Mouse (Mus musculus) kidney, adult 11 months (tissue): Measurements from ENCODE around the gene Drosha.

Source experiments
- DNase-seq: peaks from one replicate; pipeline ENCODE4 v3.0.0; 2022

Drosha gene

DNA sequence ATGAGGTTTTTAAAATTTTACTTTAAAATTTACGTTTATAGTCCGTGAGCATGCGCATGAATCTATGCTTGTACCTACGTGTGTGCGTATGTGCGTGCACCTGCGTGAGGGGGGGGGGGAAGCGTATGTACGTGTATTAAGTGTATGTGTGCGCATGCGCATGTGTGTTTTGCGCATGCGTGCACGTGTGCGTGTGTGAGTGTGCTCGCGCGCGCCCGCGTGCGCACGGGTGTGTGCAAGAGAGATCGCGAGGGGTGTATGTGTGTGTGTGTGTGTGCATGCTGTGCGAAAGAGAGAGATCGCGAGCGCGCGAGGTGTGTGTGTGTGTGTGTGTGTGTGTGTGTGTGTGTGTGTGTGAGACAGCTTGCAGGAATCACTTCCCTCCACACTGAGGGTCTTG lies 8.8 kb downstream of the Drosha start:
- no peak for DNase-seq

- DNase-seq = no peak
Measured at GRCm38 (mm10) chr15:12834231-12834630, 9.6 kb downstream of the Drosha start.

DNA sequence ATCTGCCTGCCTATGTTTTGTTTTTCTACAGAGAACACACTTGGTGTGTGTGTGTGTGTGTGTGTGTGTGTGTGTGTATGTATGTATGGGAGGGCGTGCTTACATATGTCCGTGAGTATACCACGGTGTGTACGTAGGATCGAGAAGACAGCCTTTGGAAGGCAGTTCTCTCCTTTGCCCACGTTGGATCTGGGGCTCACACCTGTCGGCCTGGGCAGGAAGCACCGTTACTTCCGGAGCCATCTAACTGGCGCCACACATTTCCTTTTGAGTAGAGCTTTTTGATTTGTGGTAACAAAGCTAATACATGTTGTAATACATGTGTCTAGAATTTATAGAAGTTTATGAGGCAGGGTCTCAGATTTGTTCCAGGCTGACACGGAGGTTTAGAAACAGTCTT lies 16.1 kb downstream of the Drosha start:
- DNase-seq = no peak

DNA sequence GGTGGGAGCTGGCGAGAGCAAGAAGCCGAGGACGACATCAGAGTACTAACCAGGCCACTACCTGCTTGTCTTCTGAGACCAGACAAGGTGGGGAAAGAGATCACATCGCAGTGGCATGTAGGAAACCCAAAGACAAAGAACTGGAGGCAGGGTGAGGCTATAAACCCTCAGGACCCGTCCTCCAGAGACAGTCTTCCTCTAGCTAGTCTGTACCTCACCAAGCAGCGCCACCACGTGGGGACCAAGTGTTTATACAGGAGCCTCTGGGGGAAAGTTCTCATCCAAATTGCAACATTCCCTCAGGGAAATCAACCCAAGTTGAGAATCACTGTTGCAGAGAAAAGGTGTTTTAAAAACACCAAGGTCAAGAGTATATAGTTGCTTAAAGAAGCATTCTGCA lies 18.2 kb downstream of the Drosha start:
- no peak for DNase-seq

GRCm38 (mm10) chr15:12848196-12848975 lies 23.8 kb downstream of the Drosha start:
- no peak for DNase-seq

- no peak for DNase-seq
Measured at GRCm38 (mm10) chr15:12849373-12849772, 24.8 kb downstream of the Drosha start.

GRCm38 (mm10) chr15:12853471-12853870 lies 28.9 kb downstream of the Drosha start:
- DNase-seq = no peak

- DNase-seq = no peak
Measured at GRCm38 (mm10) chr15:12856780-12857179, 32.2 kb downstream of the Drosha start.

DNA sequence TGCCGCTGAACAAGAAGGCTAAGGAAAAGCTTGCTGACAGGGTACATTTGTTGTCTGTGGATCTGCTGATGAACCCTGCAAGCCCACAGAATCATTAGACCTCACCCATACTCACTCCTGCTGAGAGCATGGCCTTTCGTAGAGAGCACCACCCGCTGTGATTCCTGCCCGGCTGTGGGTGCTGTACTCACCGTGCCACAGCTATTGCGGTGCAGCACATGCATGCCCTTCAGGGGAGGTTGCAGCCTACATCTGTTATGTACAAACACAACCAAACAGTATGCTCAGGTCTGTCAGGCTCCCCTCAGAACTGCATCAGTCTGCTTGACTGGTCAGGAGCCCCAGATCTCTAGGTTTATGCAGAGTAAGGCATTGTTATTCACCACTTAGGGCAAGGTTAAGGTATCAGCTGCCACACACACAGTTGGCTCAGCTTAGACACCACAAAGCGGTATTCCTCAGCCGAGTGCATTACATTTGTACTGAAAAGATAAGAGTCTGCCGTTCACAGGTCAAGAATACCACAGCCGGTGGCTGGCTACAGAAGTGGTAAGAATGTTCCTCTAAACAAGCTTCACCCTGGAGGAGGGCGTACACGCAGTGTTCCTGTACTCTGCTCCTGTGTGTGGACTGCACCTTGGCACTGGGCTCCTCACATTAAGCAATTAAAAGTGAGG lies 33.4 kb downstream of the Drosha start:
- DNase-seq = no peak

DNA sequence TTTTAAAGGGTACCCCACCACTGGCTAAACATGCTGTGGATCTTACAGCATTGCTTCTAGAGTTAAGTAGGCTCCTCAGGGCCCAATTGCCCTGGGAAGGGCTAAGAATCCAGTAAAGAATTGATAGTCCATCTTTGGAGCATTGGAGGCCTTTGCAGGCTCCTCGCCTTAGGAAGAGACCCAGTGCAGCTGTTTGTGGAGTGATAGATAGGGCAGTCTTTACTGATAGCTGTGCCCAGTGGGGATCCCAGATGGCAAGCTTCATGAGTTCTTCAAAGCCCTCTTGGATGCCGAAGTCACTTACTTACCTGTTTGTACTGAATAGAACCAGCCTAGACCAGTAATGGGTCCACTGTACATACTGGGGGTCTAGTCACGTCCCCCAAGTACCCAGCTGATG lies 34.0 kb downstream of the Drosha start:
- DNase-seq = no peak

DNA sequence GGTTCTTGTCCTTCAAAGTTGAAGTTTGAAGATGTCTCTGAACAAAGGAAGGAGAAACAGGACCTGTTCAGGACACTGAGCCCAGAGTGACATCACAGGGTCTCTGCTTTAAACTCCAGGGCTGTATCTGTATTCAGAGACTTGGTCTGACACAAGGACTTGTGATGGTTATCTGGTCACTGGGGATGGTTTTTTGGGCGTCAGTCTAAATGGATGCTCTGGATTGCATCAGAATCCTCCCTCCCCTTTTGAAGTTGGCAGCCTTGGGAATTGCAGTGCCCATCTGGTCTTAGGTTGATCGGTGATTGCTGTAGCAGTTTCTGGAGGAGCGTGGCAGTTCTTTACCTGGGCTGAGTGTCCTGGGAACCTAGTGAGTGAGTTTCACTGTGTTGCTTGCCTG lies 37.4 kb downstream of the Drosha start:
- no peak for DNase-seq

DNA sequence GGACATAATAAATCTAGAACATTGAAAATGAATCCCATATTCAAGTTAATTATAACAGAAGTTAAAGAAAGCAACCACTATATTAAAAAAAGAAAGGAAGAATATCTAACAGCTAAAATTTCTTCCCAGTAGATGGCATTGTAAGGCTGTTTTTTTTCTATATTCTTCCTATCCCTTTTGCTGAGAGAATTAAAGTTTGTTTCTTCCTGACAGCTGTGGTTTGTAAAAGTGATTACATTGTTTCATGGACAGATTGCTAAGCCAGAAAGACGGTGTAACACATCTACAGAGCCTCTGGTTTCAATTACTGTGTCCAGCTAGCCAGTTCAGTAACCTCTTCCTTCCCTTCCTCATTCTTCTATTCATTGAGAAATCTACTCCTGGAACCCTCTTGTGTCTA lies 39.1 kb downstream of the Drosha start:
- no peak for DNase-seq

- DNase-seq = no peak
Measured at GRCm38 (mm10) chr15:12865595-12866314, 41.1 kb downstream of the Drosha start.

- DNase-seq = no peak
Measured at GRCm38 (mm10) chr15:12867269-12867668, 42.7 kb downstream of the Drosha start.

- no peak for DNase-seq
Measured at GRCm38 (mm10) chr15:12875442-12876176, 51.0 kb downstream of the Drosha start.

DNA sequence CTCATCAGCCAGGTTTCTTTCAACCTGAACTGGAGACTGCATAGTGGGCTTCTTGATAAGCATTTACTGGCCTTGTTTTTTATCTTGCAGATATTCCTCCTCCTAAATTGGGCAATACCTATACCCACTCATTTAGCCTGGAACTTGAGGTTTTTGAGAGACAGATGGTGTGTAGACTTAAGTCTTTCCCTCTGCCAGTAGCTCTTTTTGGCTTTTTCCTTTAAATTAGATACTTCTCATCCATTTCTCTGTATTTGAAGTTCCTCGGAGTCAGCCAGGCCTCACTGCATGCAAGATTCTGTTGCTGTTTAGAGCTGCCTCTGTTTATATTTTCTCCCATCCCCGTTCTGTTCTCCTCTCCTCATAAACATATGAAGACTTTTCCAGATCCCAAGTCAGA lies 51.7 kb downstream of the Drosha start:
- no peak for DNase-seq

DNA sequence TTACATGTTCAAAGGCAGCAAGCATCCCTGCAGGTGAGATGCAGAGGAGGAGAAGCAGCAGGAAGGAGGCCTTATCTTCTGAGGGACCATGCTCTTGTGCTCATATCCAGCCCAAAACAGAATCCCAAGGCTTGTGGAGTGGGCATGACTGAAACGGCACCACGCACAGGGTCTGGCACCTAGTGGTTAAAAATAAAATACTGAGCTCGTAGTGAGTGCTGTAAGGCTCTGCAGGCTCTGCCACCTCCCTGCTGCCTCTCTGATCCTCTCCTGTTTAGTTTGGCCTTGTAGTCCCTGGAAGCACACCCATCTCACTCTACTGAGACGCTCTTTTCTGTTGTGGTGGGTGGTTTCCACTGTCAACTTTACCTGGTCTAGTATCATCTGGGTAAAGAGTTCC lies 52.3 kb downstream of the Drosha start:
- DNase-seq = no peak

- no peak for DNase-seq
Measured at GRCm38 (mm10) chr15:12877934-12878333, 53.3 kb downstream of the Drosha start.

DNA sequence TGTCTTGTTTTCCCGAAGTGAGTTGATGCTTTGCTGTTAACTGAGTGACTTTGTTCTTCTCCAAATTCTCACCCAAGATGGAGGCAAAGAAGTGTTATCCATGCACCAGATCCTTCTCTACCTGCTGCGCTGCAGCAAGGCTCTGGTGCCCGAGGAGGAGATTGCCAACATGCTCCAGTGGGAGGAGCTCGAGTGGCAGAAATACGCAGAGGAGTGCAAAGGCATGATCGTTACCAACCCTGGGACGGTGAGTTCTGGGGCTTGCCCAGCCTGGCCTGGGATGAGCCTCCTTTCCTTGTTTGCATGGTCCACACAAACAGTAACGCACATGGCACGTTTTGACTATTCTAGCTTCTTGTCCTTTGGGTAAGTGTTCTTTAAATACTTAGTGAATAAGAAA lies 54.0 kb downstream of the Drosha start:
- no peak for DNase-seq

DNA sequence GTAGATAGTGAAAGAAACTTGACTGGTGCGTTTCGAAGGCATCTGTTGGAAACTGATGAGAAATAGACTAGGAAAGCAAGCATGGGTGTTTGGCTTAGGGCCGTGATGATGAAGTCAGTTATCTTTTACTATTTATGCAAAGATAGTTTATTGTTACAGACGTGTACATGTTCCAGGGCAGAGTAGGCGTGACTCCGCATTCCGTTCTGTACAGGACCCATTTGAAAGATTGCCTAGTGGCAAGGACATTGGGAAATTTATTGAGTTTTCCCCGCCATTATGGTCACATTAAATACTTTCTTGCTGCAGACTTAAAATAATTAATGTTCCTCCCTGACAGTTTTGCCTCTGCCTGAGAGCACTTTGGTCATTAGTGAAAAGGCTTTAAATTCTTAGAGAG lies 55.3 kb downstream of the Drosha start:
- DNase-seq = no peak

GRCm38 (mm10) chr15:12884855-12885254 lies 60.2 kb downstream of the Drosha start:
- no peak for DNase-seq

- DNase-seq = no peak
Measured at GRCm38 (mm10) chr15:12885361-12885760, 60.7 kb downstream of the Drosha start.

- DNase-seq = no peak
Measured at GRCm38 (mm10) chr15:12887206-12887605, 62.6 kb downstream of the Drosha start.
